Mouse (Mus musculus): ENCODE data around the gene Lamtor2. TPM values are rescaled to one million over a fixed set of nuclear protein-coding genes. Genes with fewer than 3 reads are reported as not detected.

Lamtor2 gene
- polyA plus RNA-seq, 1 experiment from 2014 or later: 164 TPM

GRCm38 (mm10) chr3:88502641-88503504 is 50.0 kb downstream of the Lamtor2 start:
- Histone ChIP-seq H3K79me2 (ENCODE audit: inconsistent target) (peaks cover 50% of the 10 kb centered on the region), H3K27ac (peak overlapping the region; percentile 82), H3K4me3 (ENCODE audit: inconsistent target) (peak overlapping the region; percentile 79), H3K36me3 (ENCODE audit: inconsistent target) (no peaks in the 10 kb centered on the region)
- 2% methylated on average over 54 of the region's 55 CpGs for WGBS (ENCODE audit: missing documents)

GRCm38 (mm10) chr3:88502031-88502571 is 50.8 kb downstream of the Lamtor2 start:
- H3K79me2 ChIP-seq (ENCODE audit: inconsistent target): peaks cover 57% of the 10 kb centered on the region
- H3K36me3 ChIP-seq (ENCODE audit: inconsistent target): no peaks in the 10 kb centered on the region
- H3K27ac ChIP-seq: peak overlapping the region; percentile 82
- H3K4me3 ChIP-seq (ENCODE audit: inconsistent target): peak overlapping the region; percentile 79
- 79% methylated on average over 10 of the region's 11 CpGs for WGBS (ENCODE audit: missing documents)

GRCm38 (mm10) chr3:88501366-88502030 is 51.4 kb downstream of the Lamtor2 start:
- Histone ChIP-seq H3K36me3 (ENCODE audit: inconsistent target) (no peaks in the 10 kb centered on the region), H3K27ac (peak overlapping the region; percentile 82), H3K4me3 (ENCODE audit: inconsistent target) (peak overlapping the region; percentile 79), H3K79me2 (ENCODE audit: inconsistent target) (peaks cover 63% of the 10 kb centered on the region)
- 64% methylated on average over 6 of the region's 6 CpGs for WGBS (ENCODE audit: missing documents)

- H3K36me3 ChIP-seq (ENCODE audit: inconsistent target): no peaks in the 10 kb centered on the region
- 78% methylated on average over 4 of the region's 4 CpGs for WGBS (ENCODE audit: missing documents)
- H3K4me3 ChIP-seq (ENCODE audit: inconsistent target): peak overlapping the region; percentile 79
- peaks cover 70% of the 10 kb centered on the region for H3K79me2 ChIP-seq (ENCODE audit: inconsistent target)
- H3K27ac ChIP-seq: peak overlapping the region; percentile 82; the same call in 1 of the 2 replicates
Observed at GRCm38 (mm10) chr3:88500655-88501365, 52.1 kb downstream of the Lamtor2 start.

- WGBS (ENCODE audit: missing documents): 70% methylated on average over 5 of the region's 7 CpGs
- no peak overlapping the region for H3K27ac ChIP-seq
- no peak overlapping the region for H3K4me3 ChIP-seq (ENCODE audit: inconsistent target)
Observed at GRCm38 (mm10) chr3:88500087-88500486, 52.8 kb downstream of the Lamtor2 start.

More at GRCm38 (mm10) chr3:88500087-88500486, 52.8 kb downstream of the Lamtor2 start:
- no peaks in the 10 kb centered on the region for H3K36me3 ChIP-seq (ENCODE audit: inconsistent target)
- H3K79me2 ChIP-seq (ENCODE audit: inconsistent target): peaks cover 77% of the 10 kb centered on the region

Other genes with a start within 250 kb of the Lamtor2 start
- gene Glmp, start 228.1 kb downstream of the Lamtor2 start, polyA plus RNA-seq (2018): 347 to 461 TPM (median 393 TPM) in 3 replicates
- gene Tmem79, start 216.9 kb downstream of the Lamtor2 start, polyA plus RNA-seq (2018): 0.13 to 0.59 TPM (median 0.42 TPM) in 3 replicates
- 14.9 to 23.8 TPM (median 23.6 TPM) in 3 replicates for gene Smg5, start 216.8 kb downstream of the Lamtor2 start, polyA plus RNA-seq (2018)
- not detected in 3 replicates for gene Paqr6, start 188.5 kb downstream of the Lamtor2 start, polyA plus RNA-seq (2018)
- not detected in 3 replicates for gene Bglap3, start 180.3 kb downstream of the Lamtor2 start, polyA plus RNA-seq (2018)
- gene Bglap2, start 174.4 kb downstream of the Lamtor2 start, polyA plus RNA-seq (2018): not detected in 3 replicates
- gene Bglap, start 168.6 kb downstream of the Lamtor2 start, polyA plus RNA-seq (2018): not detected in 3 replicates
- 20.9 to 38.7 TPM (median 26.5 TPM) in 3 replicates for gene Pmf1, start 142.7 kb downstream of the Lamtor2 start, polyA plus RNA-seq (2018)
- 23.0 to 38.3 TPM (median 30.3 TPM) in 3 replicates for gene Slc25a44, start 127.9 kb downstream of the Lamtor2 start, polyA plus RNA-seq (2018)
- 7.3 to 33.5 TPM (median 7.7 TPM) in 3 replicates for gene Sema4a, start 91.9 kb downstream of the Lamtor2 start, polyA plus RNA-seq (2018)
- gene Lmna, start 43.1 kb downstream of the Lamtor2 start, polyA plus RNA-seq (2018): 96.7 to 217 TPM (median 105 TPM) in 3 replicates
- 0.08 to 0.10 TPM (median 0.10 TPM) in 3 replicates for gene Mex3a, start 20.7 kb downstream of the Lamtor2 start, polyA plus RNA-seq (2018)
- gene Rab25, start 4.8 kb downstream of the Lamtor2 start, polyA plus RNA-seq (2018): not detected in 3 replicates
- gene Ubqln4, start 684 bp upstream of the Lamtor2 start, polyA plus RNA-seq (2018): 26.3 to 31.7 TPM (median 26.5 TPM) in 3 replicates
- 108 to 122 TPM (median 113 TPM) in 3 replicates for gene Ssr2, start 22.8 kb upstream of the Lamtor2 start, polyA plus RNA-seq (2018)
- gene Arhgef2, start 52.9 kb upstream of the Lamtor2 start, polyA plus RNA-seq (2018): 83.0 to 111 TPM (median 86.2 TPM) in 3 replicates
- not detected in 3 replicates for gene Rxfp4, start 100.1 kb upstream of the Lamtor2 start, polyA plus RNA-seq (2018)
- gene Khdc4, start 132.7 kb upstream of the Lamtor2 start, polyA plus RNA-seq (2018): 23.7 to 38.1 TPM (median 25.0 TPM) in 3 replicates
- gene Rit1, start 163.8 kb upstream of the Lamtor2 start, polyA plus RNA-seq (2018): 63.4 to 99.3 TPM (median 90.4 TPM) in 3 replicates
- 6.1 to 6.8 TPM (median 6.2 TPM) in 3 replicates for gene Syt11, start 222.1 kb upstream of the Lamtor2 start, polyA plus RNA-seq (2018)

All from macrophage (primary cell).